ENCODE assay signal across 23 mouse cellular contexts in genomic region chr15:56425986-56426385, GRCm38 (mm10).
DNase-seq lines count a peak whose midpoint lies in the region; ATAC-seq lines count a peak whose summit lies in the region.
"Had no signal": no experiment of that assay in that cellular context is flagged by ENCODE, and none has a peak within 500 bp of the region (broad histone marks: within the 10 kb centered on the region; RNA-seq: fewer than 3 reads in every experiment).

No protein-coding gene starts in this region.

- no peak overlapping the region for H3K4me2 ChIP-seq in hindbrain, embryonic 11.5 days (replicated peaks; ENCODE audit: low read depth, low read length)
- H3K4me2 ChIP-seq in hindbrain, embryonic 14.5 days (replicated peaks): no peak overlapping the region
- H3K4me2 ChIP-seq: embryonic facial prominence, embryonic 13.5 days; forebrain, embryonic 15.5 days; heart, embryonic 11.5 days; limb, embryonic 13.5 days; midbrain, embryonic 12.5 days; neural tube, embryonic 13.5 days; stomach, embryonic 15.5 days had no signal

- no peak overlapping the region for H3K27ac ChIP-seq in hindbrain, embryonic 11.5 days (ENCODE audit: low read depth, low read length)
- no peak overlapping the region for H3K27ac ChIP-seq in hindbrain, embryonic 14.5 days
- no peak overlapping the region for H3K27ac ChIP-seq in limb, embryonic 10.5 days
- H3K27ac ChIP-seq in heart, embryonic 10.5 days: no peak overlapping the region
- H3K27ac ChIP-seq: embryonic facial prominence, embryonic 13.5 days; forebrain, embryonic 15.5 days; limb, embryonic 13.5 days; liver, embryonic 14.5 days; midbrain, embryonic 12.5 days; neural tube, embryonic 13.5 days; stomach, embryonic 15.5 days had no signal

- DNase-seq in hindbrain, embryonic 11.5 days (ENCODE audit: low spot score): peak; percentile 14
- no peak for DNase-seq in hindbrain, embryonic 14.5 days (ENCODE audit: low spot score)
- peak; percentile 83 for DNase-seq in ES-CJ7 (ENCODE audit: low read depth, low spot score)
- peak; percentile 71 for DNase-seq in embryo, embryonic 10.5 days (ENCODE audit: low spot score)
- peak; percentile 62 for DNase-seq in limb, embryonic 10.5 days (ENCODE audit: low spot score)
- no peak for DNase-seq in ovary, adult 18-20 months (ENCODE audit: low spot score)
- DNase-seq in heart, embryonic 10.5 days (ENCODE audit: low spot score): no peak
- DNase-seq: cerebellum, adult 9-11 months; gastrocnemius, postnatal 25 days; heart, postnatal 10 days; kidney, adult 11 months; right cerebral cortex, postnatal 25 days had no signal

- no peaks in the 10 kb centered on the region for H3K27me3 ChIP-seq in hindbrain, embryonic 11.5 days (ENCODE audit: control insufficient read depth, insufficient read depth, low read length)
- H3K27me3 ChIP-seq in hindbrain, embryonic 14.5 days (ENCODE audit: control insufficient read depth, insufficient read depth, low read length): no peaks in the 10 kb centered on the region
- H3K27me3 ChIP-seq in limb, embryonic 10.5 days (ENCODE audit: low read depth, poor library complexity, severe bottlenecking): no peaks in the 10 kb centered on the region
- no peaks in the 10 kb centered on the region for H3K27me3 ChIP-seq in heart, embryonic 10.5 days (ENCODE audit: insufficient read depth, poor library complexity, severe bottlenecking)
- H3K27me3 ChIP-seq: embryonic facial prominence, embryonic 13.5 days; forebrain, embryonic 15.5 days; limb, embryonic 13.5 days; midbrain, embryonic 12.5 days; neural tube, embryonic 13.5 days; stomach, embryonic 15.5 days had no signal

- H3K9ac ChIP-seq in hindbrain, embryonic 11.5 days (ENCODE audit: low read depth, low read length): no peak overlapping the region
- no peak overlapping the region for H3K9ac ChIP-seq in hindbrain, embryonic 14.5 days
- H3K9ac ChIP-seq: embryonic facial prominence, embryonic 13.5 days; forebrain, embryonic 15.5 days; limb, embryonic 13.5 days; liver, embryonic 14.5 days; midbrain, embryonic 12.5 days; neural tube, embryonic 13.5 days; stomach, embryonic 15.5 days had no signal

- H3K36me3 ChIP-seq in hindbrain, embryonic 11.5 days (ENCODE audit: control insufficient read depth, insufficient read depth, low read length): no peaks in the 10 kb centered on the region
- H3K36me3 ChIP-seq in hindbrain, embryonic 14.5 days (replicated peaks; ENCODE audit: control insufficient read depth, insufficient read depth): no peaks in the 10 kb centered on the region
- H3K36me3 ChIP-seq in limb, embryonic 10.5 days: no peaks in the 10 kb centered on the region
- no peaks in the 10 kb centered on the region for H3K36me3 ChIP-seq in heart, embryonic 10.5 days
- H3K36me3 ChIP-seq: embryonic facial prominence, embryonic 13.5 days; forebrain, embryonic 15.5 days; limb, embryonic 13.5 days; midbrain, embryonic 12.5 days; neural tube, embryonic 13.5 days; stomach, embryonic 15.5 days had no signal

- no peaks in the 10 kb centered on the region for H3K9me3 ChIP-seq in hindbrain, embryonic 11.5 days (ENCODE audit: control insufficient read depth, low read length)
- H3K9me3 ChIP-seq in hindbrain, embryonic 14.5 days (ENCODE audit: control insufficient read depth, low read length): no peaks in the 10 kb centered on the region
- no peaks in the 10 kb centered on the region for H3K9me3 ChIP-seq in limb, embryonic 10.5 days (replicated peaks)
- no peaks in the 10 kb centered on the region for H3K9me3 ChIP-seq in heart, embryonic 10.5 days
- H3K9me3 ChIP-seq: embryonic facial prominence, embryonic 13.5 days; forebrain, embryonic 15.5 days; limb, embryonic 13.5 days; midbrain, embryonic 12.5 days; neural tube, embryonic 13.5 days; stomach, embryonic 15.5 days had no signal

- ATAC-seq in hindbrain, embryonic 11.5 days (ENCODE audit: low FRiP score): no peak
- ATAC-seq in hindbrain, embryonic 14.5 days (ENCODE audit: low FRiP score): no peak
- no peak for ATAC-seq in cerebellum, adult (ENCODE audit: insufficient number of reproducible peaks, low FRiP score, low TSS enrichment)
- ATAC-seq: CD4-positive, CD25-positive, alpha-beta regulatory T cell, adult 4 months; forebrain, embryonic 15.5 days; hindbrain, embryonic 16.5 days had no signal

- H3K4me3 ChIP-seq in hindbrain, embryonic 11.5 days (ENCODE audit: low read depth, low read length): no peak overlapping the region
- no peak overlapping the region for H3K4me3 ChIP-seq in hindbrain, embryonic 14.5 days (replicated peaks; ENCODE audit: low read length)
- H3K4me3 ChIP-seq in limb, embryonic 10.5 days: no peak overlapping the region
- H3K4me3 ChIP-seq in heart, embryonic 10.5 days: no peak overlapping the region
- H3K4me3 ChIP-seq: embryonic facial prominence, embryonic 13.5 days; forebrain, embryonic 15.5 days; limb, embryonic 13.5 days; midbrain, embryonic 12.5 days; neural tube, embryonic 13.5 days; stomach, embryonic 15.5 days had no signal

- 10% methylated on average over 4 of the region's 4 CpGs for WGBS in hindbrain, embryonic 11.5 days
- WGBS in hindbrain, embryonic 14.5 days: 15% methylated on average over 4 of the region's 4 CpGs
- WGBS in limb, embryonic 10.5 days: 5% methylated on average over 4 of the region's 4 CpGs
- whole genome bisulfite sequencing in heart, embryonic 10.5 days: 19% methylated on average over 4 of the region's 4 CpGs

- H3K4me1 ChIP-seq in hindbrain, embryonic 11.5 days (replicated peaks; ENCODE audit: control insufficient read depth, insufficient read depth, low read length): no peaks in the 10 kb centered on the region
- H3K4me1 ChIP-seq in hindbrain, embryonic 14.5 days (replicated peaks; ENCODE audit: control insufficient read depth, insufficient read depth, low read length): no peaks in the 10 kb centered on the region
- peaks cover 13% of the 10 kb centered on the region for H3K4me1 ChIP-seq in limb, embryonic 10.5 days
- H3K4me1 ChIP-seq in heart, embryonic 10.5 days: 0 out of 2 replicates have a peak, but pooled peaks cover 3% of the 10 kb centered on the region
- H3K4me1 ChIP-seq: embryonic facial prominence, embryonic 13.5 days; forebrain, embryonic 15.5 days; midbrain, embryonic 12.5 days; neural tube, embryonic 13.5 days; stomach, embryonic 15.5 days had no signal

Comparison
In these comparisons a context has a peak if more than half of its experiments do, and no peak if none do; other contexts are left out.
1. DNase-seq: peak in hindbrain, embryonic 11.5 days (single experiment), ES-CJ7 (single experiment), embryo, embryonic 10.5 days (single experiment) and limb, embryonic 10.5 days (single experiment); none in hindbrain, embryonic 14.5 days (single experiment), ovary, adult 18-20 months (single experiment) and heart, embryonic 10.5 days (single experiment).